Mouse (Mus musculus) spleen, adult 2 months (tissue): Measurements from ENCODE around the gene Clic3. TPM values are rescaled to one million over a fixed set of nuclear protein-coding genes. Genes with fewer than 3 reads are reported as not detected.

ENCODE experiments used
- DNase-seq, 2 experiments: peaks; one replicate each; pipeline versions ENCODE4 v3.0.0 to v3.0.0-alpha.2; 2012 to 2021; ENCODE audit warnings: low spot score in 2 of 2, low read depth in 1 of 2
- H3K27ac ChIP-seq: fragments of 200-500 bp; 2 replicates; pipeline ENCODE4 v1.5.1; 2012; ENCODE audit warnings: low read length, inconsistent platforms; ENCODE audit not compliant: insufficient read depth
- H3K27me3 ChIP-seq: fragments of 200-500 bp; 2 replicates; pipeline ENCODE4 v1.6.1; 2012; ENCODE audit warnings: mild to moderate bottlenecking, moderate library complexity, low read length, inconsistent platforms; ENCODE audit not compliant: control insufficient read depth, insufficient read depth
- H3K36me3 ChIP-seq: fragments of 200-500 bp; 2 replicates; pipeline ENCODE4 v1.6.1; 2012; ENCODE audit warnings: mild to moderate bottlenecking, low read length, inconsistent platforms; ENCODE audit not compliant: control insufficient read depth, insufficient read depth
- H3K4me1 ChIP-seq: fragments of 200-500 bp; 2 replicates; pipeline ENCODE4 v1.6.1; 2011; ENCODE audit warnings: inconsistent platforms; ENCODE audit not compliant: control insufficient read depth, insufficient read depth, insufficient read length
- H3K4me3 ChIP-seq: fragments of 200-500 bp; 2 replicates; pipeline ENCODE4 v1.5.1; 2011; ENCODE audit warnings: mild to moderate bottlenecking, inconsistent platforms; ENCODE audit not compliant: insufficient read depth, insufficient read length; ENCODE audit errors: extremely low read depth
- CTCF ChIP-seq: fragments of 200-500 bp; IDR thresholded peaks from 2 replicates; pipeline ENCODE4 v1.5.1; 2011; ENCODE audit warnings: mild to moderate bottlenecking, inconsistent platforms; ENCODE audit not compliant: insufficient read depth, insufficient read length, insufficient replicate concordance; ENCODE audit errors: extremely low read depth
- POLR2A ChIP-seq: fragments of 200-500 bp; IDR thresholded peaks from 2 replicates; pipeline ENCODE4 v1.6.1; 2011; ENCODE audit warnings: low read depth, low read length, inconsistent platforms
- WGBS: fragments of 180-500 bp; shearing (Covaris S2); methylation state at CpG from one replicate; pipeline ENCODE4 v1.1.7; 2018; 5-methylcytosine and 5-hydroxymethylcytosine counted together
- polyA plus RNA-seq: library from polyadenylated mRNA; depleted of rRNA; stranded (reverse); fragments of >200 nt; gene quantifications from 2 replicates; pipeline ENCODE4 v1.2.3, GENCODE M21; 2012

The Clic3 gene
- polyA plus RNA-seq, 1 experiment = 2.5 TPM

DNA sequence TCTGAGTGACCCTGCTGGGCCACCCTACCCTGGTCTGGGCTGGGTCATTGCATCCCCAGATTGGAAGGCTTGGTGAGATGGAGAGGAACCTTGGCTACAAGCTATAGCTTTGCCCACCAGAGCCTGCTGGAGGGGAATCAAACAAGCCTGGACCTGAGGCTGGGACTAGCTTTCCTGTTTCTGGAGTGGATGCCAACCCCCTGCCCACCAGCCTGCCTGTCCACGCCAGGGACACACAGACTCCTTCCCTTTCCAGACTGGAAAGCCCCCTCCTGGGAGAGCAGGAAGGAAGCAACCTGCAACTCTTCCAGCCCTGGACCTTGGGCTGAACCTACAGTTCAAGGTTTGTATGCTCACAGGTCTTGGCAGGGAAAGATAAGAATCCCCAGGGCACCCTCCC, 33.0 kb upstream of the Clic3 start:
- Histone ChIP-seq H3K4me3 (no peak overlapping the region), H3K27me3 (no peaks in the 10 kb centered on the region), H3K27ac (peak overlapping the region; percentile 11; the same call in 1 of the 2 replicates), H3K4me1 (peaks cover 6% of the 10 kb centered on the region), H3K36me3 (no peaks in the 10 kb centered on the region)
- TF ChIP-seq CTCF = no peak
- TF ChIP-seq POLR2A = no peak
- 71% methylated on average over 1 of the region's 1 CpGs for WGBS
- no peak for DNase-seq

DNA sequence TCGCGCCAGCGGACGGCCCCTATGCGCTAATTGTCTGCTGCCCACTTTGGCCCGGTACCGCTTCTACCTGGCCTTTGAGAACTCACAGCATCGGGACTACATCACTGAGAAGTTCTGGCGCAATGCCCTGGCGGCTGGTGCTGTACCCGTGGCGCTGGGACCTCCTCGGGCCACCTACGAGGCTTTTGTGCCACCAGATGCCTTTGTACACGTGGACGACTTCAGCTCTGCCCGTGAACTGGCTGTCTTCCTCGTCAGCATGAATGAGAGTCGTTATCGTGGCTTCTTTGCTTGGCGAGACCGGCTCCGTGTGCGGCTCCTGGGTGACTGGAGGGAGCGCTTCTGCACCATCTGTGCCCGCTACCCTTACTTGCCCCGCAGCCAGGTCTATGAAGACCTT, 31.2 kb upstream of the Clic3 start:
- no peak for DNase-seq
- Histone ChIP-seq H3K27ac (no peak overlapping the region), H3K4me1 (peaks cover 11% of the 10 kb centered on the region), H3K4me3 (no peak overlapping the region), H3K36me3 (no peaks in the 10 kb centered on the region), H3K27me3 (no peaks in the 10 kb centered on the region)
- WGBS = 73% methylated on average over 27 of the region's 27 CpGs
- no peak for TF ChIP-seq POLR2A
- TF ChIP-seq CTCF = no peak

DNA sequence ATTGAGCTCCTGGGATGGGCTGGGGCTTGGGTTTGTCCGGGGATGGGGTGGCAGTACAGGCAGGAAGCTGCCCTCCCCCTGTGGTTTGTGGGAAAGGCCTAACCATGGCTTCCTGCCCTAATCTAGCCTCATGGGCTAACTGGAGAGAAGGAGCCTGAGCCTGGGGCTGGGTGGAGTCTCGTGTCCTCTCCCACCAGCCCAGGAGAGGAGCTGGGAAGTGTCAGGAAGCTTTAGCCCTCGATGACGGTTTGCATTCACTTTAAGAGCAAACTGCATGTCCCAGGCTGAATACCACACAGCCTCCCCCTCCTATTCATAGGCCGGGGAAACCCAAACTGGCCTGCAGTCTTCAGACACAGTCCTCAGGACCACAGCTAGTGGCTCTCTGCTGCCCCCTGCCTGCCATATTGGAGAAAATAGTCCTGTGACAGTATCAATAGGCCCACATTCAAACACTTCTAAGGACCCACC, 29.9 kb upstream of the Clic3 start:
- Histone ChIP-seq H3K27me3 (no peaks in the 10 kb centered on the region), H3K27ac (peak overlapping the region; percentile 76), H3K36me3 (no peaks in the 10 kb centered on the region), H3K4me3 (no peak overlapping the region), H3K4me1 (peaks cover 11% of the 10 kb centered on the region)
- TF ChIP-seq CTCF (peak; percentile 66; the same call in 1 of the 2 replicates), POLR2A (no peak)
- peak; percentile 58 to 72 for DNase-seq
- WGBS = 7% methylated on average over 5 of the region's 5 CpGs

DNA sequence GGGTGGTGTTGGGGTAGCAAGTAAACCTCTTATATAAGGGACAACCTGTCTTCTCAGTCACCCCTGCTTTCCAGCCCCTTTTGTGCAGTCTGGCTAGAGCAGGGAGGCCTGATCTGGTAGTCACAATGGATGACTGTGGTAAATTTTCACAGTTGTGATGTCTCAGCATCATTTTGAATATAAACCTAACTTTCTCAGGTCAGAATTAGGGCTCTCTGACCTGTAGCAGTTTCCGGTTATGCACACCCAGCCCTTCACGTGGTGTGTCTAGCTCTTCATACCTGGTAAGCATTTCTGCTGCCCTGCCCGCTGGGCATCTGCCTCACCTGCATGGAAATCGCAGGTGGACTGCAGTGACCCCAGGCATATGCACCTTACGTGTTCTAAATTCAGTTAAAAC, 29.4 kb upstream of the Clic3 start:
- H3K27ac ChIP-seq = no peak overlapping the region
- WGBS = 88% methylated on average over 5 of the region's 5 CpGs
- no peaks in the 10 kb centered on the region for H3K36me3 ChIP-seq
- no peaks in the 10 kb centered on the region for H3K27me3 ChIP-seq
- TF ChIP-seq POLR2A = no peak
- no peak for TF ChIP-seq CTCF
- H3K4me1 ChIP-seq = peaks cover 11% of the 10 kb centered on the region
- no peak for DNase-seq
- H3K4me3 ChIP-seq = no peak overlapping the region

DNA sequence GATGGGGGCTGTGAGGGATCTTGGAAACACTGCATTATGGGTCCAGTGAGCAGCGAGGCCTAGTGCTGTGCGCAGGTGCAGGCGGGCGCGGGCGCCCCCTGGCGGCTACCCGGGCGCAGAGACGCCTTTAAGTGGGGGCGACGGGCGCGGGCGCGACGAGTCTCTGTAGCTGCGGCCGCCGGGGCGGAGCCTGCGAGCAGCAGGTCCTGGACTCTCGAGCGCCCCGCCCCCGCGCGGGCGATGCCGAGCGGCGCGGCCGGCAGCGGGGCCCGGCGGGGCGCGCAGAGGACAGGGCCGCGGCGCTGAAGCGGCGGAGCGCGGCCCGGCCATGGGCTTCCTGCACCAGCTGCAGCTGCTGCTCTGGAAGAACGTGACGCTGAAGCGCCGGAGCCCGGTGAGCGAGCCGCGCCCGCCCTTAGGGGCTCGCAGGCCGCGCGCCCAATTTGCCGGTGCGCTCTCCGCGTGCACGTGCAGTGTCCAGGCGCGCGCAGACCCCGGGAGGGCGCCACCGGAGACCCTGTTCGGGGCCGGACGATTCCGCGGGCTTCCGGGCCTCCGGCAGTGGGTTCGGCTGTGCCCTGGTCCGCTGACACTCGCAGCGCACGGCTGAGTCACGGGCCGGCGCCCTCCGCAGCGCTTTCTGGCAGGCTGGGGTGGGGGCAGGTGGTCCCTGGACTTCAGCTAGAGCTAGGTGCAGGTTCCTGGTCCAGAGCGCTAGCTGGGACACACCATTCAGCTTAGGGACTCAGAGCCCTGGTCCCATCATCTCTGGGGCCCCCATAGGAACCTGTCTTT, 28.0 kb upstream of the Clic3 start, which contains the start of gene Abca2:
Gene Abca2 (plus strand): TSS at position 262 of the 795 bp plus-strand sequence.
- Histone ChIP-seq H3K27ac (peak within 1 kb of the TSS; percentile 7; the same call in 1 of the 2 replicates), H3K4me3 (peak within 1 kb of the TSS; percentile 73), H3K36me3 (no peaks in the 10 kb centered on the region), H3K27me3 (no peaks in the 10 kb centered on the region), H3K4me1 (peaks cover 11% of the 10 kb centered on the region)
- peak; percentile 76 to 93 for DNase-seq
- under 1% methylated on average over 81 of the region's 89 CpGs for WGBS
- peak; percentile 94 for TF ChIP-seq CTCF
- no peak for TF ChIP-seq POLR2A

DNA sequence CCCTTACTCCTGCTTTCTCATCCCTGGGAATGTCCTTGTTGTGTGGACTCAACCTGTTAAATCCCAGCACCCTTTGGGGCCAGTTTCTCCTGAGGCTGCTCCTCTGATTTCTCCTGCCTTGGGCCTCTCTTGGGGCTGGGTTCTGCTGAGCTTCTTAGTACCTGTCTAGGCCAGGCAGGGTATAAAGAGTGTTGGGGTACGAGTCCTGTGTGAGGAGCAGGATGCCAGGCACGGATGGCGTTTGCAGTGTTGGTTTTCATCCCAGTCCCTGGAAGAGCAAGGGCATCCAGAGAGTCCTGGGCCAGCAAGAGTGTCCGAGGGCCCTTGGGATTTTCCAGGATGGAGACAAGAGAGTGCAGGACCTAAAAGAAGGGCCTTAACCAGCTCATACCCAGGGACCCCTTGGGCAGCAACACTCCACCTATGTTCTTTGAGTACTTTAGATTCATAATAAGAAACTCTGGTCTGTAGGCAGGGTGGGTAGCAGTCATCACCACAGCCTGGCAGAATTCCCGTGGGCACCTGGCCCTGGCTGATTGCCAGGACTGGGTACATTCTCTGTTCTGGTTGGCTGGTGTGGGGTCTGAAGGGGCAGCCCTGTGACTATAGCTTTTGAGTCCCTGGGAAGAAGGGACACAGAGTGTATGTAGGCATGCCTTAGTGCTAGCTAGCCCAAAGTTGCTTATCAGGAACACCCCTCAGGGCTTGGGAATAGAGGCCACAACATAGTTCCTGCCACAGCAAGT, 27.0 kb upstream of the Clic3 start:
- 76% methylated on average over 5 of the region's 5 CpGs for WGBS
- H3K4me1 ChIP-seq = peaks cover 11% of the 10 kb centered on the region
- H3K4me3 ChIP-seq = no peak overlapping the region
- DNase-seq = no peak
- H3K27ac ChIP-seq = no peak overlapping the region
- TF ChIP-seq CTCF = no peak
- no peak for TF ChIP-seq POLR2A
- no peaks in the 10 kb centered on the region for H3K27me3 ChIP-seq
- H3K36me3 ChIP-seq = no peaks in the 10 kb centered on the region
